Mouse (Mus musculus) c-Kit-positive CD71-positive TER-119-positive erythroid progenitor cells, embryonic 14.5 days (primary cell): ENCODE measurements around the gene Cep44.

Experiments
- DNase-seq: peaks from one replicate; pipeline ENCODE4 v3.0.0-alpha.2; 2013; ENCODE audit warnings: low spot score

Gene Cep44

GRCm38 (mm10) chr8:56486006-56486405 is 64.8 kb downstream of the Cep44 start:
- DNase-seq: peak; percentile 6
